Mouse (Mus musculus) spleen, adult 2 months (tissue): ENCODE measurements around the gene Dnajc25.

Experiments used
- CTCF ChIP-seq: fragments of 200-500 bp; IDR thresholded peaks from 2 replicates; pipeline ENCODE4 v1.5.1; 2011; ENCODE audit warnings: mild to moderate bottlenecking, inconsistent platforms; ENCODE audit not compliant: insufficient read depth, insufficient read length, insufficient replicate concordance; ENCODE audit errors: extremely low read depth
- POLR2A ChIP-seq: fragments of 200-500 bp; IDR thresholded peaks from 2 replicates; pipeline ENCODE4 v1.6.1; 2011; ENCODE audit warnings: low read depth, low read length, inconsistent platforms

DNA sequence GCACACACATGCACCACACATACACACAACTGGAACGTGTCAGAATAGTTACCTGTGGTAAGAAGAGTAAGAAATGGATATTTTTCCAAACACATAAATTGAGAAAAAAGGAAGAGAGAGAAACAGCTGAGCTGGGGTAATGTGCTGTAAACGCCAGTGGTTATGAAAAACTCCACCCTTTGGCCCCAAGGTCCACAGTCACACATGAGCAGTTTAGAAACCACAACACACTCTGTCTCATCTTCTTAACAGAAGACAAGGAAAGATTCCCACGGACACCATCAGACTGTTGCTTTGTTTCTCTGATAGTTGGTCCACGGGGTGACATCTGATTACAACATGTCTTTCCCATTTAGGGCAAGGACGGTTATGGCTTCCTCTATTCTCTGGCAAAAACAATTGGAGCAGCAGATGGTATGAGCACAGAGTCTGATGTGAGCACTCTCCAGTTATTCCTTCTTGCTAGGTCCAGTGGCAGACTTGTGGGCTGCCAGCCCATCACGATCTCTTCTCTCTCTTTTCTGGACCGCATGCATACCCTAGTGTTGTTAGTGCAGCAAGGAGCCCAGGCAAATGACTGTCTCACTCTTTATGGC, 5.5 kb upstream of the Dnajc25 start:
- TF ChIP-seq CTCF (no peak), POLR2A (no peak)
